Mouse (Mus musculus): ENCODE measurements at regions not wholly inside any gene's neighbourhood (a gene's known extent, or its start where the extent isn't known, plus 50 kb on each side); places are given as distances from the start of the nearest gene placed in this dataset.
"Not testable (repeated sequence)": the region's sequence is repeated elsewhere in the genome, so short reads cannot be mapped to it uniquely, and the experiment has no call there.

DNA sequence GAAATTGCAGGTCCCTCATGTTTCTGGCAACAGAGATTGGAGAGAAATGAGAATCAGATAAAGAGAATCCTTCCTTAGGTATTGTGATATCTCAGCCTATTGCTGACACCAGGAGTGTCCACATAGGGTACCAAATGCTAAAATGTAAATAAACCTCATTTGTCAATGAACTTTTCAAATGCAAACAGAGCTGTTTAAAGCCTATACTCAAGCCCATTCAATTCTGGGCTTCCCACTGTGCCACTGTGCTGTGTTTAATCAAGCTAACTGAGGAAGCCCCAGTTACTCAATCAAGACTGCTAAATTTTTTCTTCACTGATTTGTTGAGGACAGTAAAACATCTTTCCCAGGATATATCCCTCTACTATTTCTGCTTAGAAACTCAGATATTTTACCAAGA is 441.2 kb downstream of the Gm11232 start:
- Histone ChIP-seq H3K9ac (replicated peaks; ENCODE audit: low read depth, low read length) (no peak overlapping the region), H3K36me3 (ENCODE audit: control insufficient read depth, insufficient read depth, low read length) (no peaks in the 10 kb centered on the region)
- ATAC-seq (ENCODE audit: insufficient number of reproducible peaks, insufficient read depth, low FRiP score, low read depth), result no peak

GRCm38 (mm10) chr4:71307176-71307612 is 450.6 kb downstream of the Gm11232 start:
- no peaks in the 10 kb centered on the region for H3K36me3 ChIP-seq (ENCODE audit: control insufficient read depth, insufficient read depth, low read length)
- WGBS, result 58% methylated on average over 6 of the region's 6 CpGs
- no peak overlapping the region for H3K4me2 ChIP-seq (replicated peaks; ENCODE audit: low read depth, low read length)
- H3K4me3 ChIP-seq (ENCODE audit: low read depth, low read length), result no peak overlapping the region
- no peaks in the 10 kb centered on the region for H3K27me3 ChIP-seq (ENCODE audit: control insufficient read depth, insufficient read depth, low read length)
- no peak overlapping the region for H3K9ac ChIP-seq (replicated peaks; ENCODE audit: low read depth, low read length)
- H3K9me3 ChIP-seq (ENCODE audit: control insufficient read depth, low read depth, low read length), result no peaks in the 10 kb centered on the region
- ATAC-seq (ENCODE audit: insufficient number of reproducible peaks, insufficient read depth, low FRiP score, low read depth), result no peak
- no peak overlapping the region for H3K27ac ChIP-seq (ENCODE audit: low read length)
- no peaks in the 10 kb centered on the region for H3K4me1 ChIP-seq (ENCODE audit: control insufficient read depth, insufficient read depth, low read length)

More for the DNA sequence above, 441.2 kb downstream of the Gm11232 start:
- no peaks in the 10 kb centered on the region for H3K27me3 ChIP-seq (ENCODE audit: control insufficient read depth, insufficient read depth, low read length)
- H3K27ac ChIP-seq (ENCODE audit: low read length), result no peak overlapping the region
- H3K4me2 ChIP-seq (replicated peaks; ENCODE audit: low read depth, low read length), result no peak overlapping the region
- H3K9me3 ChIP-seq (ENCODE audit: control insufficient read depth, low read depth, low read length), result no peaks in the 10 kb centered on the region
- H3K4me1 ChIP-seq (ENCODE audit: control insufficient read depth, insufficient read depth, low read length), result no peaks in the 10 kb centered on the region
- H3K4me3 ChIP-seq (ENCODE audit: low read depth, low read length), result no peak overlapping the region

DNA sequence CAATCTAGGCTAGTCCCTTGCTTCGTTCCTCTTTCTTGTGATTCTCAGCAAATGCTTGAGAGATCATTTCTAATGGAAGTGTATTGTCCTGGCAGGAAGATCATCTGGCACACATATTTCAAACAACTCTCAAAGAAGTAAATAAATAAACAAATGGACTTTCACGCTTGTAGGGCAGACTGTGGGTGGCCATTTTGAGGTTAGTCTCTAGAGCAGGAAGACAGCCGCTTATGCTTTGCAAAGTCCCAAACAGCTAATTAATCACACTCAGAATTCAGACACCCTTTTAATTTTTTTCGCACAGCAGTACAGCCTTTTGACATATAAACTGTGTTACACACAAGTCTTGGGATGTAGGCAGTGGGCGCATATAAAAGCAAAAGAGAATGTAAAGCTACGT is 451.1 kb downstream of the Gm11232 start:
- no peak overlapping the region for H3K27ac ChIP-seq (ENCODE audit: low read length)
- no peaks in the 10 kb centered on the region for H3K27me3 ChIP-seq (ENCODE audit: control insufficient read depth, insufficient read depth, low read length)
- no peak overlapping the region for H3K4me3 ChIP-seq (ENCODE audit: low read depth, low read length)
- no peak overlapping the region for H3K9ac ChIP-seq (replicated peaks; ENCODE audit: low read depth, low read length)
- H3K9me3 ChIP-seq (ENCODE audit: control insufficient read depth, low read depth, low read length), result no peaks in the 10 kb centered on the region
- ATAC-seq (ENCODE audit: insufficient number of reproducible peaks, insufficient read depth, low FRiP score, low read depth), result no peak
- H3K4me1 ChIP-seq (ENCODE audit: control insufficient read depth, insufficient read depth, low read length), result no peaks in the 10 kb centered on the region
- 62% methylated on average over 6 of the region's 6 CpGs for WGBS
- H3K36me3 ChIP-seq (ENCODE audit: control insufficient read depth, insufficient read depth, low read length), result no peaks in the 10 kb centered on the region
- no peak overlapping the region for H3K4me2 ChIP-seq (replicated peaks; ENCODE audit: low read depth, low read length)

GRCm38 (mm10) chr4:71295716-71296115 is 462.0 kb downstream of the Gm11232 start:
- not testable (repeated sequence) for ATAC-seq (ENCODE audit: insufficient number of reproducible peaks, insufficient read depth, low FRiP score, low read depth); H3K4me1 ChIP-seq (ENCODE audit: control insufficient read depth, insufficient read depth, low read length); H3K27me3 ChIP-seq (ENCODE audit: control insufficient read depth, insufficient read depth, low read length); H3K27ac ChIP-seq (ENCODE audit: low read length); H3K36me3 ChIP-seq (ENCODE audit: control insufficient read depth, insufficient read depth, low read length); H3K4me3 ChIP-seq (ENCODE audit: low read depth, low read length); H3K9me3 ChIP-seq (ENCODE audit: control insufficient read depth, low read depth, low read length); H3K9ac ChIP-seq (replicated peaks; ENCODE audit: low read depth, low read length); H3K4me2 ChIP-seq (replicated peaks; ENCODE audit: low read depth, low read length)
- 68% methylated on average over 3 of the region's 3 CpGs for WGBS

DNA sequence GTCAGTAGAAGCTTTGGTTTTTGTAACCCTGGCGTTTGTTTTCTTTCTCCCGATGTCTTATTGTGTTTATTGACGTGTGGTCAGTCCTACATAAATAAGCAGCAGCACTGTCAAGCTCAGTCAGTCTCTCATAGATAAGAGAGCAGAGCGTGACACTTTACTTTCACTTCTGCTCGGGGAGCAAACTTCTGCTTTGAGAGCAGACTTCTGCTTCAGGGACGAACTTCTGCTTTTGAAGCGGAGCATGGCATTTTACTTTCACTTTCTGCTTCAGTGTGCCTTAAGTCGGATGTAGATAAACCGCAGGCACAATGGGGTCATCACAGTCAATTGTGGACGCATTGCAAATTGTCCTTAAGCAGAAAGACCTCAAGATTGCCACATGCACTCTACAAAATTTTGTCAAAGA is 466.0 kb downstream of the Gm11232 start:
- 85% methylated on average over 10 of the region's 10 CpGs for WGBS
- Histone ChIP-seq H3K27ac (ENCODE audit: low read length) (no peak overlapping the region), H3K4me3 (ENCODE audit: low read depth, low read length) (no peak overlapping the region), H3K36me3 (ENCODE audit: control insufficient read depth, insufficient read depth, low read length) (no peaks in the 10 kb centered on the region), H3K9ac (replicated peaks; ENCODE audit: low read depth, low read length) (no peak overlapping the region), H3K27me3 (ENCODE audit: control insufficient read depth, insufficient read depth, low read length) (no peaks in the 10 kb centered on the region), H3K4me2 (replicated peaks; ENCODE audit: low read depth, low read length) (no peak overlapping the region), H3K9me3 (ENCODE audit: control insufficient read depth, low read depth, low read length) (no peaks in the 10 kb centered on the region; the same call in 1 of the 2 replicates), H3K4me1 (ENCODE audit: control insufficient read depth, insufficient read depth, low read length) (no peaks in the 10 kb centered on the region)
- no peak for ATAC-seq (ENCODE audit: insufficient number of reproducible peaks, insufficient read depth, low FRiP score, low read depth)

- not testable (repeated sequence) for H3K27me3 ChIP-seq (ENCODE audit: control insufficient read depth, insufficient read depth, low read length); H3K36me3 ChIP-seq (ENCODE audit: control insufficient read depth, insufficient read depth, low read length); H3K9ac ChIP-seq (replicated peaks; ENCODE audit: low read depth, low read length); ATAC-seq (ENCODE audit: insufficient number of reproducible peaks, insufficient read depth, low FRiP score, low read depth); H3K4me1 ChIP-seq (ENCODE audit: control insufficient read depth, insufficient read depth, low read length); H3K4me2 ChIP-seq (replicated peaks; ENCODE audit: low read depth, low read length); H3K9me3 ChIP-seq (ENCODE audit: control insufficient read depth, low read depth, low read length); H3K27ac ChIP-seq (ENCODE audit: low read length); H3K4me3 ChIP-seq (ENCODE audit: low read depth, low read length)
- 92% methylated on average over 22 of the region's 22 CpGs for WGBS
Observed at GRCm38 (mm10) chr4:71291111-71291740, 466.5 kb downstream of the Gm11232 start.

DNA sequence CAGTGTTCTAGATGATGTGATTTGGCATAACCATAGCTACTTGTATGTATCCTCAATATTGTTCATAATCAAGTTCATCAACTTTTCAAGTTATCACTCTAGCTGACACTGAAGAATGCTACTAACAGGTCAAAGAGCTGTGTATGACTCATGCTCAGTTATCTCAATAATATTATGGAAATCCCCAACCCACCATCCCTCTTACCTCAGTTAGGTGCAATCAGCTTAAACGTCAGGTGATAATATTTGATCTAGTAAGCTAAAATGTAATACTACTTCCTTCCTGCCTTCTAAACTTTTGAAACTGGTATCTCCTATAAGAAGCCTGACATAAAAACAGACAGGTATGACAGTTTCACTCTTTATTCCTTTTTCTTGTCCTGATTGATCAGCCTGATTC is 474.6 kb downstream of the Gm11232 start:
- H3K4me2 ChIP-seq (replicated peaks; ENCODE audit: low read depth, low read length), result no peak overlapping the region
- 73% methylated on average over 1 of the region's 1 CpGs for WGBS

GRCm38 (mm10) chr4:71279710-71280109 is 478.1 kb downstream of the Gm11232 start:
- H3K36me3 ChIP-seq (ENCODE audit: control insufficient read depth, insufficient read depth, low read length), result no peaks in the 10 kb centered on the region
- no peaks in the 10 kb centered on the region for H3K4me1 ChIP-seq (ENCODE audit: control insufficient read depth, insufficient read depth, low read length)
- no peak overlapping the region for H3K4me2 ChIP-seq (replicated peaks; ENCODE audit: low read depth, low read length)
- ATAC-seq (ENCODE audit: insufficient number of reproducible peaks, insufficient read depth, low FRiP score, low read depth), result no peak
- H3K27me3 ChIP-seq (ENCODE audit: control insufficient read depth, insufficient read depth, low read length), result no peaks in the 10 kb centered on the region
- no peak overlapping the region for H3K27ac ChIP-seq (ENCODE audit: low read length)
- H3K9ac ChIP-seq (replicated peaks; ENCODE audit: low read depth, low read length), result no peak overlapping the region
- H3K9me3 ChIP-seq (ENCODE audit: control insufficient read depth, low read depth, low read length), result no peaks in the 10 kb centered on the region
- H3K4me3 ChIP-seq (ENCODE audit: low read depth, low read length), result no peak overlapping the region
- 33% methylated on average over 1 of the region's 1 CpGs for WGBS

More for the DNA sequence above, 474.6 kb downstream of the Gm11232 start:
- Histone ChIP-seq H3K4me3 (ENCODE audit: low read depth, low read length) (no peak overlapping the region), H3K27ac (ENCODE audit: low read length) (no peak overlapping the region), H3K9ac (replicated peaks; ENCODE audit: low read depth, low read length) (no peak overlapping the region), H3K4me1 (ENCODE audit: control insufficient read depth, insufficient read depth, low read length) (no peaks in the 10 kb centered on the region), H3K27me3 (ENCODE audit: control insufficient read depth, insufficient read depth, low read length) (no peaks in the 10 kb centered on the region), H3K36me3 (ENCODE audit: control insufficient read depth, insufficient read depth, low read length) (no peaks in the 10 kb centered on the region), H3K9me3 (ENCODE audit: control insufficient read depth, low read depth, low read length) (no peaks in the 10 kb centered on the region; the same call in 1 of the 2 replicates)
- no peak for ATAC-seq (ENCODE audit: insufficient number of reproducible peaks, insufficient read depth, low FRiP score, low read depth)

- no peaks in the 10 kb centered on the region for H3K36me3 ChIP-seq (ENCODE audit: control insufficient read depth, insufficient read depth, low read length)
- H3K4me2 ChIP-seq (replicated peaks; ENCODE audit: low read depth, low read length), result no peak overlapping the region
- ATAC-seq (ENCODE audit: insufficient number of reproducible peaks, insufficient read depth, low FRiP score, low read depth), result no peak
- no peaks in the 10 kb centered on the region for H3K27me3 ChIP-seq (ENCODE audit: control insufficient read depth, insufficient read depth, low read length)
- no peak overlapping the region for H3K9ac ChIP-seq (replicated peaks; ENCODE audit: low read depth, low read length)
- H3K4me1 ChIP-seq (ENCODE audit: control insufficient read depth, insufficient read depth, low read length), result no peaks in the 10 kb centered on the region
- no peak overlapping the region for H3K4me3 ChIP-seq (ENCODE audit: low read depth, low read length)
- H3K27ac ChIP-seq (ENCODE audit: low read length), result no peak overlapping the region
- no peaks in the 10 kb centered on the region for H3K9me3 ChIP-seq (ENCODE audit: control insufficient read depth, low read depth, low read length)
- 70% methylated on average over 2 of the region's 2 CpGs for WGBS
Observed at GRCm38 (mm10) chr4:71259897-71260296, 497.9 kb downstream of the Gm11232 start.

All from stomach, embryonic 14.5 days (tissue).